Mouse (Mus musculus) retina, adult 2 months (tissue): ENCODE data around the gene Myo19.

Experiments used
- DNase-seq: peaks from one replicate; pipeline ENCODE4 v3.0.0-alpha.2; 2012; ENCODE audit warnings: low read depth, low spot score

Gene Myo19

GRCm38 (mm10) chr11:84886236-84886635 is 6.3 kb downstream of the Myo19 start:
- DNase-seq, result no peak

DNA sequence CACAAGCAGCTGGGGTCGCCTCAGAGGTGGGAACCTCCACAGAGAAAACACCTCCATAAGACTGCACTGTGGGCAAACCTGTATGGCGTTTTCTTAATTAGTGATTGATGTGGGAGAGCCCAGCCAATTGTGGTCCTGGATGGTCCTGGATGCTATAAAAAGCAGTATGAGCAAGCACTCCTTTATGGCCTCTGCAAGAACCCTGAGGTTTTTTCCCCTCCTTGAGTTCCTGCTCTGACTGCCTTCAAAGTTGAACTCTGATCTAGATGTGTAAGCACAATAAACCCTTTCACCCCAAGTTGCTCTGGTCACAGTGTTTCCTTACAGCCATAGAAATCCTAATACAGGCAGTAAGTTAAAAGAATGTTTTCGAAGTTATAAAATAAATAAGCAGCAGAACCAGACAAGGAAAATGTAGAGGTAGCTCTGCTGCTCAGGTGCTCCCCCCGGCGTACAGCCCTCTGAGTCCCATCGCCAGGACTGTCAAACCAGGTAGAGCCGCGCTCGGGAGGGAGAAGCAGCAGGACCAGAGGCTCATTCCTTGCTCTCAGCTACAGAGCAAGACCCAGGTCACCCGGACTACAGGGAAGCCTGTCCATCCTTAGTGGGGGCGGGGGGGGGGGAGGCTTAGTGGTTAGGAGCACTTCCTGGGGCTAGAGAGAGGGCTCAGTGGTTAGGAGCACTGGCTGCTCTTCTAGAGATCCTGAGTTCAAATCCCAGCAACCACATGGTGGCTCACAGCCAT is 7.0 kb downstream of the Myo19 start:
- DNase-seq, result no peak

GRCm38 (mm10) chr11:84888025-84888424 is 8.1 kb downstream of the Myo19 start:
- DNase-seq, result no peak

DNA sequence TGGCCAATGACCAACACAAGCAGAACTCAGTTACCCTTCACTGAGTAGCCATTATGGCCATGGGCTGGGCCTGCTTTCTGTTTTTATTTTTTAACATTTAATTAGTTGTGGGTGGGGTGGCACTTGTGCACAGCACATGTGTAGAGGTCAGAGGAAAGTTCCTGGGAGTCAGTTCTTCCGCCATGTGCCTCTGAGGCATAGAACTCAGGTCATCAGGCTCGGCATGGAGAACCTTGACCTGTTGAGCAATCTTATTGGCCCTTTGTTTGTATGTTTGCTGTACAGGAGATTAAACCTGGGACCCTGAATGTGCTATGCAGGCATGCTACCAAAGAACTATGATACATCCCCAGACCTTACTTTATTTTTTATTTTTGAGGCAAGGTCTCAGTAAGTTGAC is 9.5 kb downstream of the Myo19 start:
- DNase-seq, result no peak

DNA sequence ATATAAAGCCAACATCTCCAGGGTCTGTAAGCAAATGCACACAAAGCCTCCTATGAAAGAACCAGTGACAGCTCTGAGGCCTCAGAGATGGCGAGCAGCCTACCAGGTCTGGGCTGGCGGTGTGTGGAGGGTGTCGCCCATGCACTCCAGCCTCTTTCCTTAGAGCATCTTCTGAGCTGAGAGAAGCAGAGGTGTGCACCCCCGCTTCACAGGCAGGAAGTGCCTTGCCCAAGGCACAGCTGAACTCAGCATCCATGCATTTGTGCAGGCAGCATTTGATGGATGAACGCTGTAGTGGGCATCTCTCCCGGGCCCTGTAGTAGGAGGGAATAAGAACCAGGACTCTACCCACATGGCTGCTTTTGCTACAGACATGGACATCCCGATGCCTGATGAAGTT is 11.8 kb downstream of the Myo19 start:
- DNase-seq, result no peak

DNA sequence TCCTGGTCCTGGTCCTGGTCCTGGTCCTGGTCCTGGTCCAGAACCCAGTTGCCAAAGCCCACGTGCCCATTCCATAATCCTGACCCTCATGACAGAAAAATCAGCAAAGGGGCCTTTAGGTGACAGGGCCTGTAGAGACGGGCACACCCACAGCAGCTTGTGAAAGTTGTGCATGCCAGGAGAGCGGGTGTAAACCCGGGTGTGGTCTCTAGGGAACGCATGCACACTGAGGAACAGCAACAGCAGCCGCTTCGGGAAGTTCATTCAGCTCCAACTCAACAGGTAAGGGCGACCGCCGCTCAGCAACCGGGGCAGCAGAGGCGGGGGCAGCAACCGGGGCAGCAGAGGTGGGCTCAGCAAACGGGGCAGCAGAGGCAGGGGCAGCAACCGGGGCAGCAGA is 13.2 kb downstream of the Myo19 start:
- DNase-seq, result no peak

- DNase-seq, result no peak
These were observed 24.7 kb downstream of the Myo19 start for GRCm38 (mm10) chr11:84904597-84905144.

DNA sequence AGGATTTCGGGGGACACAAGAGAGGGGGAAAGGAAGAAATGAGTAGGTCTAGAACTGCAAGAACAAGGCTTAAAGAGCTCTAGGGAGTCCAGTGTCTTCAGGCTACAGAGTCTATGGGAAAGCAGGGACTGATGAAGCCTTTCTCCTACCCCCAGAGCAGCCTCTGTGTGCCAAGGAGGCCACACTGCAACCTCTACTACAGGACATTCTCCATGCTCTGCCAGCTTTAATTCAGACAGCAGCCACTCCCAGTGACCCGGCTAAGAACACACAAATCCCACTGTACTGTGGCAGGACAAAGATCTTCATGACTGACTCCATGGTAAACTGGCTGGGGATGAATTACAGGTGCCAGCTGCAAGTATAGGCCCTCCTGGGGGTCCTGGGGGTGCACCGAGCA is 27.1 kb downstream of the Myo19 start:
- no peak for DNase-seq

GRCm38 (mm10) chr11:84908480-84908879 is 28.5 kb downstream of the Myo19 start:
- no peak for DNase-seq

GRCm38 (mm10) chr11:84910411-84910810 is 30.5 kb downstream of the Myo19 start:
- no peak for DNase-seq

- DNase-seq, result no peak
These were observed 34.7 kb downstream of the Myo19 start for GRCm38 (mm10) chr11:84914673-84915072.

GRCm38 (mm10) chr11:84916053-84916702 is 36.2 kb downstream of the Myo19 start, which contains the start of gene Znhit3:
Znhit3 (minus strand) TSS chr11:84916366.
- DNase-seq, result peak; percentile 81

- no peak for DNase-seq
These were observed 36.9 kb downstream of the Myo19 start for GRCm38 (mm10) chr11:84916703-84917300.

GRCm38 (mm10) chr11:84918425-84918824 is 38.5 kb downstream of the Myo19 start:
- DNase-seq, result peak; percentile 57

DNA sequence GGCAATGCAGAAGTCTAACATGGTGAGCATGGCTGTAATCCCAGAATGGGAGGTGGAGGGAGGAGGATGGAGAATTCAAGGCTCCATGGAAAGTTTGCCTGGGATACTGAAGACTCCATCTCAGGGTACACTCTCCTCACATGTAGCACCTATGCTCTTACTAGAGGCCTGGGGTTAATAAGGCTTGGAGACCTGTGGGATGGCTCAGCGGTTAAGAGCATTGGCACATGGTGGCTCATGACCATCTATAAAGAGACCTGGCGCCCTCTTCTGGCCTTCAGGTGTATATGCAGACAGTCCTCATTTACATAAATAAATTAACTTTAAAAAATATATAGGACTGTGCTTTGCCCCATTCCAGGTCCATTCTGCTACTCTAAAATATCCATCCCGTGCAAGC is 39.3 kb downstream of the Myo19 start:
- DNase-seq, result no peak

GRCm38 (mm10) chr11:84919951-84920350 is 40.0 kb downstream of the Myo19 start:
- no peak for DNase-seq

- DNase-seq, result no peak
These were observed 41.0 kb downstream of the Myo19 start for GRCm38 (mm10) chr11:84920981-84921380.

- DNase-seq, result no peak
These were observed 52.3 kb downstream of the Myo19 start for GRCm38 (mm10) chr11:84932261-84932660.

- DNase-seq, result no peak
These were observed 59.6 kb downstream of the Myo19 start for GRCm38 (mm10) chr11:84939508-84940053.

GRCm38 (mm10) chr11:84940140-84940539 is 60.2 kb downstream of the Myo19 start:
- no peak for DNase-seq

DNA sequence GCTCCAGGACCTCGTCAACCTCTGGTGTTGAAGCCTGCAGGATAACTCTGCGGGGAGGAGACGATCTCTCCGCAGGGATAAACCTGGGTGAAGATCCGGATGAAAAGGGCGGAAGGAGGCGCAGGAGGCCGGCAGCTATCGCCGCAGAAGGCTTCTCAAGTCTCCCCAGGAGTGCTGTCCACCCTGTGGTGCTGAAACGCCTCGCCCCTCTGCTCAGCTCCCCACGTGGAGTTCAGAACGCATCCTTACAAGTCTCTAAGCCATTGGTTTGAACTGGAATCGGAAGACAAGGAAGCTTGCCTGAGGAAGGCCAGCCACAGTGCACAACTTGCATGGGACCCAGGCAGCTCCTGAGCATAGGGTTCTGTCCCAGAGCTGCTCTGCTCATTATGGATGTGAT is 64.0 kb downstream of the Myo19 start:
- no peak for DNase-seq
